Mouse (Mus musculus): ENCODE data around the gene Ghdc.

- TF ChIP-seq TAL1 (IDR thresholded peaks at IDR 0.05; ENCODE audit: low read length) (no peak), ETS1 (IDR thresholded peaks at IDR 0.05; ENCODE audit: low read depth, low read length) (no peak), GATA1 (IDR thresholded peaks at IDR 0.05; ENCODE audit: low read depth, low read length) (no peak), MAFK (IDR thresholded peaks at IDR 0.05; ENCODE audit: borderline replicate concordance, low read depth, low read length) (no peak), MXI1 (IDR thresholded peaks at IDR 0.05; ENCODE audit: low read depth, low read length) (no peak), MYC (IDR thresholded peaks at IDR 0.05; ENCODE audit: low read depth, low read length) (no peak), CTCF (IDR thresholded peaks at IDR 0.05 in 2 of 3, conservative IDR thresholded peaks at IDR 0.05 in 1 of 3; ENCODE audit: control insufficient read depth in 1 of 3, insufficient read depth in 1 of 3, low read depth in 2 of 3, low read length in 3 of 3, poor library complexity in 1 of 3, severe bottlenecking in 1 of 3) (no peak), MAX (IDR thresholded peaks at IDR 0.05; ENCODE audit: low read length) (no peak), POLR2AphosphoS2 (IDR thresholded peaks at IDR 0.05; ENCODE audit: low read length) (no peak), POLR2AphosphoS5 (IDR thresholded peaks at IDR 0.05; ENCODE audit: borderline replicate concordance, low read depth, low read length) (no peak), JUND (IDR thresholded peaks at IDR 0.05; ENCODE audit: low read depth, low read length) (no peak), POLR2A (IDR thresholded peaks at IDR 0.05; ENCODE audit: control insufficient read depth in 1 of 2, insufficient read depth in 1 of 2, low read depth in 1 of 2, low read length in 2 of 2, poor library complexity in 1 of 2) (no peak), ELF1 (IDR thresholded peaks at IDR 0.05; ENCODE audit: low read depth, low read length) (no peak)
Observed at GRCm38 (mm10) chr11:100741348-100741747, 29.4 kb downstream of the Ghdc start.

All from MEL (cell line).